Mouse (Mus musculus) embryonic facial prominence, embryonic 13.5 days (tissue): ENCODE measurements around the gene Cep112. TPM values are rescaled to one million over a fixed set of nuclear protein-coding genes. Genes with fewer than 3 reads are reported as not detected.

Source experiments
- ATAC-seq: fragments of 200-750 bp; cut with Nextera tagmentation; 2 replicates; pipeline ENCODE4 v1.8.0; 2017; ENCODE audit warnings: low read depth; ENCODE audit not compliant: insufficient number of reproducible peaks, insufficient read depth, low FRiP score, low TSS enrichment
- H3K27ac ChIP-seq: fragments of 300-500 bp; sonication (generic); 2 replicates; pipeline ENCODE4 v1.5.1; 2015; ENCODE audit warnings: moderate library complexity, mild to moderate bottlenecking, inconsistent platforms
- H3K27me3 ChIP-seq: fragments of 300-500 bp; sonication (generic); 2 replicates; pipeline ENCODE4 v1.6.1; 2015; ENCODE audit warnings: mild to moderate bottlenecking, inconsistent platforms
- H3K36me3 ChIP-seq: fragments of 300-500 bp; sonication (generic); 2 replicates; pipeline ENCODE4 v1.6.1; 2015; ENCODE audit warnings: mild to moderate bottlenecking, inconsistent platforms
- H3K4me1 ChIP-seq: fragments of 300-500 bp; sonication (generic); 2 replicates; pipeline ENCODE4 v1.6.1; 2015; ENCODE audit warnings: inconsistent platforms
- H3K4me2 ChIP-seq: fragments of 300-500 bp; sonication (generic); 2 replicates; pipeline ENCODE4 v1.6.1; 2015; ENCODE audit warnings: moderate library complexity, mild to moderate bottlenecking, inconsistent platforms
- H3K4me3 ChIP-seq: fragments of 300-500 bp; sonication (generic); 2 replicates; pipeline ENCODE4 v1.5.1; 2015; ENCODE audit warnings: mild to moderate bottlenecking, inconsistent platforms
- H3K9ac ChIP-seq: fragments of 300-500 bp; sonication (generic); 2 replicates; pipeline ENCODE4 v1.6.1; 2015; ENCODE audit warnings: mild to moderate bottlenecking, inconsistent platforms
- H3K9me3 ChIP-seq: fragments of 300-500 bp; sonication (generic); 2 replicates; pipeline ENCODE4 v1.6.1; 2016; ENCODE audit warnings: inconsistent platforms
- WGBS: fragments of 180-500 bp; shearing (Covaris S2); methylation state at CpG from one replicate; pipeline ENCODE4 v1.1.7; 2015; ENCODE audit warnings: mixed read lengths; 5-methylcytosine and 5-hydroxymethylcytosine counted together
- polyA plus RNA-seq: library from polyadenylated mRNA; unstranded; fragments of >200 nt; fragmentation: Nextera tagmentation; extraction: Ambion mirVana; gene quantifications from 2 replicates; pipeline ENCODE4 v1.2.1, GENCODE M21; 2015

Gene Cep112
- polyA plus RNA-seq, 1 experiment from 2014 or later = 21.9 TPM

- Histone ChIP-seq H3K4me3 (no peak overlapping the region), H3K9me3 (no peaks in the 10 kb centered on the region), H3K36me3 (no peaks in the 10 kb centered on the region), H3K9ac (no peak overlapping the region), H3K27ac (no peak overlapping the region), H3K4me1 (peaks cover 12% of the 10 kb centered on the region), H3K27me3 (no peaks in the 10 kb centered on the region), H3K4me2 (peak overlapping the region; percentile 12; the same call in 1 of the 2 replicates)
- 35% methylated on average over 7 of the region's 7 CpGs for WGBS
- ATAC-seq = no peak
Observed at GRCm38 (mm10) chr11:108620628-108621433, 195.8 kb downstream of the Cep112 start.

GRCm38 (mm10) chr11:108621434-108621901 lies 196.5 kb downstream of the Cep112 start:
- H3K4me3 ChIP-seq = no peak overlapping the region
- H3K4me1 ChIP-seq = peaks cover 12% of the 10 kb centered on the region
- no peaks in the 10 kb centered on the region for H3K9me3 ChIP-seq
- H3K36me3 ChIP-seq = no peaks in the 10 kb centered on the region
- peak overlapping the region; percentile 12; the same call in 1 of the 2 replicates for H3K4me2 ChIP-seq
- 45% methylated on average over 9 of the region's 9 CpGs for WGBS
- H3K27ac ChIP-seq = no peak overlapping the region
- no peak overlapping the region for H3K9ac ChIP-seq
- no peaks in the 10 kb centered on the region for H3K27me3 ChIP-seq
- ATAC-seq = no peak

- no peak overlapping the region for H3K27ac ChIP-seq
- H3K4me3 ChIP-seq = no peak overlapping the region
- H3K4me1 ChIP-seq = peaks cover 6% of the 10 kb centered on the region
- no peak overlapping the region for H3K9ac ChIP-seq
- no peaks in the 10 kb centered on the region for H3K27me3 ChIP-seq
- 83% methylated on average over 5 of the region's 5 CpGs for WGBS
- H3K36me3 ChIP-seq = no peaks in the 10 kb centered on the region
- H3K4me2 ChIP-seq = no peak overlapping the region
- ATAC-seq = no peak
- H3K9me3 ChIP-seq = no peaks in the 10 kb centered on the region
Observed at GRCm38 (mm10) chr11:108625546-108626232, 200.7 kb downstream of the Cep112 start.

GRCm38 (mm10) chr11:108637780-108638179 lies 212.8 kb downstream of the Cep112 start:
- Histone ChIP-seq H3K36me3 (no peaks in the 10 kb centered on the region), H3K4me3 (no peak overlapping the region), H3K4me1 (no peaks in the 10 kb centered on the region), H3K9ac (no peak overlapping the region), H3K27ac (no peak overlapping the region), H3K27me3 (no peaks in the 10 kb centered on the region), H3K9me3 (no peaks in the 10 kb centered on the region), H3K4me2 (no peak overlapping the region)
- no peak for ATAC-seq
- 75% methylated on average over 2 of the region's 2 CpGs for WGBS

- no peak overlapping the region for H3K27ac ChIP-seq
- H3K27me3 ChIP-seq = no peaks in the 10 kb centered on the region
- no peak for ATAC-seq
- H3K4me3 ChIP-seq = no peak overlapping the region
- no peak overlapping the region for H3K9ac ChIP-seq
- H3K4me1 ChIP-seq = no peaks in the 10 kb centered on the region
- no peaks in the 10 kb centered on the region for H3K36me3 ChIP-seq
- 84% methylated on average over 2 of the region's 2 CpGs for WGBS
- H3K4me2 ChIP-seq = no peak overlapping the region
- H3K9me3 ChIP-seq = no peaks in the 10 kb centered on the region
Observed at GRCm38 (mm10) chr11:108655574-108655973, 230.6 kb downstream of the Cep112 start.

- Histone ChIP-seq H3K9ac (no peak overlapping the region), H3K4me2 (no peak overlapping the region), H3K4me1 (no peaks in the 10 kb centered on the region), H3K27me3 (no peaks in the 10 kb centered on the region), H3K27ac (no peak overlapping the region), H3K9me3 (no peaks in the 10 kb centered on the region), H3K4me3 (no peak overlapping the region), H3K36me3 (0 out of 2 replicates have a peak, but pooled peaks cover 3% of the 10 kb centered on the region)
- 95% methylated on average over 3 of the region's 3 CpGs for WGBS
- no peak for ATAC-seq
Observed at GRCm38 (mm10) chr11:108682014-108682413, 257.0 kb downstream of the Cep112 start.

- H3K9me3 ChIP-seq = no peaks in the 10 kb centered on the region
- no peak overlapping the region for H3K4me3 ChIP-seq
- H3K4me1 ChIP-seq = no peaks in the 10 kb centered on the region
Observed at GRCm38 (mm10) chr11:108696563-108696962, 271.6 kb downstream of the Cep112 start.

GRCm38 (mm10) chr11:108752301-108752700 lies 327.3 kb downstream of the Cep112 start:
- Histone ChIP-seq H3K9me3 (no peaks in the 10 kb centered on the region), H3K27me3 (no peaks in the 10 kb centered on the region), H3K36me3 (no peaks in the 10 kb centered on the region), H3K4me1 (peaks cover 34% of the 10 kb centered on the region), H3K9ac (no peak overlapping the region), H3K27ac (peak overlapping the region; percentile 41; the same call in 1 of the 2 replicates), H3K4me2 (peak overlapping the region; percentile 28; the same call in 1 of the 2 replicates), H3K4me3 (no peak overlapping the region)
- WGBS = 19% methylated on average over 7 of the region's 7 CpGs
- ATAC-seq = 0 out of 2 replicates have a peak, but pooled peaks have one; percentile 48

More at GRCm38 (mm10) chr11:108696563-108696962, 271.6 kb downstream of the Cep112 start:
- 82% methylated on average over 4 of the region's 4 CpGs for WGBS
- ATAC-seq = no peak
- Histone ChIP-seq H3K9ac (no peak overlapping the region), H3K27ac (no peak overlapping the region), H3K4me2 (no peak overlapping the region), H3K27me3 (no peaks in the 10 kb centered on the region), H3K36me3 (no peaks in the 10 kb centered on the region)

- Histone ChIP-seq H3K36me3 (no peaks in the 10 kb centered on the region), H3K4me1 (peaks cover 37% of the 10 kb centered on the region), H3K27me3 (no peaks in the 10 kb centered on the region), H3K9ac (no peak overlapping the region), H3K9me3 (no peaks in the 10 kb centered on the region), H3K4me2 (no peak overlapping the region), H3K4me3 (no peak overlapping the region), H3K27ac (no peak overlapping the region; the same call in 1 of the 2 replicates)
- ATAC-seq = no peak
- 70% methylated on average over 2 of the region's 2 CpGs for WGBS
Observed at GRCm38 (mm10) chr11:108752765-108753164, 327.8 kb downstream of the Cep112 start.

GRCm38 (mm10) chr11:108753361-108754240 lies 328.6 kb downstream of the Cep112 start:
- H3K9ac ChIP-seq = no peak overlapping the region
- no peaks in the 10 kb centered on the region for H3K9me3 ChIP-seq
- no peak overlapping the region for H3K4me3 ChIP-seq
- H3K27me3 ChIP-seq = no peaks in the 10 kb centered on the region
- H3K27ac ChIP-seq = no peak overlapping the region
- ATAC-seq = no peak
- H3K36me3 ChIP-seq = no peaks in the 10 kb centered on the region
- no peak overlapping the region for H3K4me2 ChIP-seq
- 51% methylated on average over 7 of the region's 7 CpGs for WGBS
- peaks cover 45% of the 10 kb centered on the region for H3K4me1 ChIP-seq

- H3K9me3 ChIP-seq = no peaks in the 10 kb centered on the region
- peak overlapping the region; percentile 12 for H3K27ac ChIP-seq
- 39% methylated on average over 2 of the region's 2 CpGs for WGBS
- no peaks in the 10 kb centered on the region for H3K27me3 ChIP-seq
- no peak overlapping the region for H3K4me2 ChIP-seq
- no peak overlapping the region for H3K4me3 ChIP-seq
- H3K4me1 ChIP-seq = peaks cover 31% of the 10 kb centered on the region
- no peaks in the 10 kb centered on the region for H3K36me3 ChIP-seq
- no peak overlapping the region for H3K9ac ChIP-seq
- no peak for ATAC-seq
Observed at GRCm38 (mm10) chr11:108757211-108757610, 332.2 kb downstream of the Cep112 start.
